Mouse (Mus musculus): Measurements from ENCODE around the gene Eml4.

Gene Eml4

DNA sequence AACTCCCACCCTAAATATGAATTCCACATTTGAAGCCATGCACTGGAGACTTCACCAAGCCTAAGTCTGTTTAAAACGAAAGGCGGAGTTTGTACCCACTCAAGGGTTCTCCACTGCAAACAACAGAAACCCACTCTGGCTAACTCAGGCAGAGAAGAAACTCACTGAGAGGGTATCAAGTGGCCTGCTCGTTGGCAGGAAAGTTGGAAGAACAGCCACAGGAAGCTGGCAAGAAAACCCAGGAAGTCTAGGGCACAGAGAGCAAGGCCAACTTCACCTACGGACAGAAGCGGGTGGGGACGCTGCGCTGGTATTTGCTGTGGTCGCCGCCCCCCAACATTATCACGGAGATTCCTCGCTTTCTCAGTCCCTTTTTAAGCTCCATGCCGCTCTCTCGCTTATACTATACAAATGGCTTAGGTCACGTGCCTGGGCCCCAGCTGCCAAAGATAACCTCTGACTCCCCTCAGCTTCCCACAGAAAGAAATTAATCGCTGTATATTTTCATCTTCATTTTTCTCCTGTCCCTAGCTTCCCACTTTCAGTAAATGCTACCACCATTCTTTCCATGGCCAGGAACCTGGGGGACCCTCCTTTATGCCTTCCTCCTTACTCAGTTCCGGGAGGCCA, 9.7 kb upstream of the Eml4 start:
- DNase-seq (ENCODE audit: low spot score in 2 of 2): no peak

DNA sequence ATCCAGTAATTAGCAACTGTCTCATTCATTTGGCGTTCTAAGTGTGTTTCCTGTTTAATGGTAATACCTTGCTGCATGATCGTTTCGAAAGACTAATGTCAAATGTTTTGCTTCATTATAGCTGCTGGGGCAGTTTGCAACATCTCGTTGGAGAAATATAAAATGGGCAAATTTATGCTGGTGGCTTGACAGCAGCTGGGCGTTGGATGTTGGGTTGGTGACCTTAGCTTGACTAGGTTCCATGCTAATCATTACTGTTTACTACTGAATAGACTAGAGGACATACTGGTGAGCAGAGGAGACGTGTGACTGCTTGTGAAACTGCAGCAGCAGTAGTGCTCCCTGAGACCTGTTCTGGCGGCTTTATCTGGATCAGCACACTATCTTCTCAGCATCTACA, 6.5 kb upstream of the Eml4 start:
- no peak for DNase-seq (ENCODE audit: low spot score in 2 of 2)

DNA sequence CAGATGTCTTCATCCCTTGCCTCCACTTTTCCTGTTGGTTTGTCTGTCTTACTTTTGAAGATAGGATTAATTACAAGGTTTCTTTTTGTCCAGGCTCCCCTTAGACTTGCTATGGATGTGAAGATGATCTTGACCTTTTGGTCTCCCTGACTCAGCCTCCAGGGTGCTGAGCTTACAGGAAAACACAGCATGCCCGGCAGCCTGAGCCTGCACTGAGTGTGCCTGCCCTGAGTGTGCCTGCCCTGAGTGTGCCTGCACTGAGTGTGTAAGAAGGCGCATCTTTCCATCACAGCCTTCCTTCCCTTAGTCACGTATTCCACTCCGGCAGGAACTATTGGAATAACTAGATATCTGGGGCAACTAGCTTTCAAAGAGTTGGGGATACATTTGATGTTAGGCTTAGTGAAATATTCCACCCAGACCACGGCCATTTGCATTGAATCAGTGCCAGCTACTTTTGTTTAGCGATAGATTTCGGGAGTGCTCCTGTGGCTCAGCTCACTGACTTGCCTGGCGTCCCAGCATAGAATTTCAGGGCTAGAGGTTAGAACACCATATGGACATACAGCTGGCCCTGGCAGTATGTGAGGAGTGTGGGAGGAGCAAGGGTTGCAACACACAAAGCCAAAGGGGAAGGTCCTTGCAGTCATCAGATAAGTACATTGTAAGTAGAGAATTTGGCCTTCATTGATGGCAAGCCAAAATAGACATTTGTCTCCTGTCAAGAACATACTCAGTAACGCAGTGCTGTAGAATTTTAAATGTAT, 2.5 kb upstream of the Eml4 start:
- no peak for DNase-seq (ENCODE audit: low spot score in 2 of 2)

DNA sequence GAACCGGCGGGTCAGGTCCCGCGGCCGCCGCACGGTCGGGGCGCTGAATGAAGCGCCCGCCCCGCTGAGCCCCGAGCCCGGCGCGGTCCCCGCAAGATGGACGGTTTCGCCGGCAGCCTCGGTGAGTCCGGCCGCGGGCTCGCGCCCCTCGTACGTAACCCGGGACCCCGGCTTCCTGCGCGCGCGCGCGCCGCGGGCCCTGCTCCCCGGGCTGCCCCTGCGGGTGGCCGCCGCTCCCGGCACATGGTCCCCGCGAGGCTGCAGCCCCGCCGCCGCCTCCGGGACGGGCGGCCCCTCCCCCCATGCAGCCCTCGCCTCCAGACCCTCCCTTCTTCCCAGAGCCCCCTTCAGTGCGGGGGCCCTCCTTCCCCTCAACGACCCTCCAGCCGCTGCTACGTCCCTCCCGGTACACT, 394 bp downstream of the Eml4 start:
- DNase-seq (ENCODE audit: low spot score in 2 of 2): no peak

DNA sequence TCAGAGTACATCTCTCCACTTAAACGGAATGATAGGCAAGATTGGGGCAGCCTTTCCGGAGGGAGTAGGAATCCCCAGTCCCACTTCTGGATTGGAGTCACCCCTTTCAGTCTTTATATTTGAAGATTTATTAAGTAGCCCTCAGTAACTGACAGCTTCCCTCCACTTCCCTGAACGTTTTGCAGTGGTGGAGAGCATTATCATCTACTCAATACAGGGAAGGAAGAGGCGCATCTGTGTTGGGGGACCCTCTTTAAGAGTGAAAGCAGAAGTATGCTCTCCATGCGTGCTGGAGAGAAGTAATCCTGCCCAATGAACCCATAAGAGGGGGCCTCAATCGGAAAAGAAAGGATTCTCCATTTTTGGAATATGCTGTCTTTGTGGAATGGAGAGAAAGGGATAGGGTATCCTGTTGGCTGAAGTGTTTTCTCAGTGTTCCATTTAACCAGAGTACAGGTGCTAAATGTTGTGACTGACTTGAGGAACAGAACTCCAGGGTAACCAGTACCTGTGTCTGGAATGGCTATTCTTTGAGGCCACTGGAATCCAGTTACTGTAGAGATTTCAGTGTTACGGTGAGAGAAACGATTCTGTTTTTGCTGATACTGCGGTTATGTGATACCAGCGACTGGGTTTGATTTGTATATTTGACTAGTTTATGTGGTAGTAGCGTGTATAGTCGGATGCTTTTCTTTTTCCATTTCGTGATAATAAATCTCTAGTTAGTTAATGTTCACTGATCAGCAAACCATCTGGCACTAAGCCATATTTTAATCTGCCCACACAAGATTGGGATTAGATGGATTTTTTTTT, 1.1 kb downstream of the Eml4 start:
- DNase-seq (ENCODE audit: low spot score in 2 of 2): no peak

DNA sequence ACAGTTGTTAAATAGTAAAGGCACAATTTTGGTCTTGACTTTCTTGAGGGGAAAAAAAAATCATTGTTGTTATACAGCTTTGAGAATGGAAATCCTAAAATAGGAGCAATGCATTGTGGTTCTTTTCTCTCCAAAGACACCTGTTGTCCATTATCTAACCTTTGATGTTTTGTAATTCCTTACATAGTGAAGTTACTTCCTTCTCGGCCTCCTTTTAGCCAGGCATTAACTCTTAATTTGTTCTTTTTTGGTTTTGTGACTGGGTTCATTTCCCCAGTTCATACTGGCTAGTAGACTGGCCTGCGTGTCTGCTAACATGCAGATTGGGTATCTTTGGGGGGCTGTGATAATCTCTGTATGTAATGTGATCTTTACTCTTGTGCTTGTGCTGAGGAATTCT, 1.7 kb downstream of the Eml4 start:
- DNase-seq (ENCODE audit: low spot score in 2 of 2): no peak

DNA sequence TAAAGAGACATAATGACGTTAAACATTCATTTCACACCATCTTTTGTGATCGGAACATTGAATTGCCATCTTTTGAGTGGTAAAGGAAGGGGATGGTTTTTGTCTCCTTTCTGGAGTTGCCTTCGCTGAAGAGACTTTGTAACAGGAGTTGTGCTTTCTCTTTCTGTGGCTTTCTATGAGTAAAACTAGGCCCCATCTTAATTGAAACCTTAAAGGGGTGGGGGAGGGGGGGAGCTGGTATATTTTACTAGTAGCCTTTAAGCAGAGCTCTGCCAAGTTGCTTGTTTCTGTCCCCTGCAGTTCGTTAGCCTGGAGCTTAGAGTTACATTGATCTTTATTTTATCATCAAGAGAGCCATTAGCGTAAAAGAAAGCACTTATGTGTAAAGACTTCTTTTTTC, 2.3 kb downstream of the Eml4 start:
- no peak for DNase-seq (ENCODE audit: low spot score in 2 of 2)

DNA sequence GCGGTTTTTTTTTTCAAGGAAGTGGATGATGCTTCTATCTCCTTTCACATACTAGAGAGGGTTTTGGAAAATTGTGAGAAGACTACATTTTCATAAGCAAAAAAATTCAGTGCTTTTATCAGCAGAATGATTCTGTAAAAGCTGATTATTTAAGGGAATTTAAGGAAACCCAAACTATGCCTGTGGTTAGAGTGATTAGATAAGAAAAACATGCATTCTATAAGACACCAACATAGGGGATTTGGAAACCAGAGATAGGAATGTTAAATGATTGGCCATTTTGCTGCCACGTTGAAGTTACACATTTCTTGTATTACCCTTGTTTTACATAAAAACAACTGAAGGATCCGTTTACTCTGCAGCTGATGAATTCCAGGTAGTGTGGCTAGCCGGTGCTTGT, 2.7 kb downstream of the Eml4 start:
- no peak for DNase-seq (ENCODE audit: low spot score in 2 of 2)

DNA sequence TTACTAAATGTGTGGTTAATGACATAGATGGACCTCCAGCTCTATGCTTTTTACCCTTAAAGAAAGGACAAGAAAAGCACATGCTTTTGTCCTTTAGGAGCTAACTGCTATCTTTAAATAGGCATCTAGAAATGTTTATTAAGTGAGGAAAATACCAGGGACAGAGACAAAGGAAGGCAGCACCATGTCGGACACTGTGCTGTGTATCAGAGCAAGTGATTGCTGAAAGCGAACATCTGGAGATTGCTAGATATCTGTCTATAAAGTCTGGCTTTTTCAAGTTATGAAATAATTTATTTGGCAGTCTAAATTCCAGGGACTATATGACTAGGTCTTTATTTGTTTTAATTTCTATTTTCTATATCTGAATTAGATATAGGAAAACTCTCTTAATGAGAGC, 4.8 kb downstream of the Eml4 start:
- DNase-seq (ENCODE audit: low spot score in 2 of 2): no peak

DNA sequence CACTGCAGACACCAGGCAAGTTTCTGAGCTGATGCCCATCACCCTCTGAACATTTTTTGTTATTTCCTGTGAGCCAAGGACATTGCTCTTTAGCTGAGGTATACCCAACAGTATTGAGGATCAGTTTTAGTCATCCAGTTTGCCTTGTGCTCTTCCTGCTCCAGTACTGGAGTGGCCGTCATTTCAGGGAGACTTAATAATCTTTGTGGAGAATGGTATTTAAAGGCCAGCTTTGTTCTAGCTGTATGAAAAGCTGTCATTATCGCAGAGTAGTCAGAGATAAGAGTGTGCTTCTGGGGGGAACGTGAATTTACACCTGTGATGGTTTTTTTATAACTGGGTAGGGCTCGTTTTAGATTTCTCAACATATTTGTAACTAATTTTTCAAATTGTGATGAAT, 9.2 kb downstream of the Eml4 start:
- no peak for DNase-seq (ENCODE audit: low spot score in 2 of 2)

DNA sequence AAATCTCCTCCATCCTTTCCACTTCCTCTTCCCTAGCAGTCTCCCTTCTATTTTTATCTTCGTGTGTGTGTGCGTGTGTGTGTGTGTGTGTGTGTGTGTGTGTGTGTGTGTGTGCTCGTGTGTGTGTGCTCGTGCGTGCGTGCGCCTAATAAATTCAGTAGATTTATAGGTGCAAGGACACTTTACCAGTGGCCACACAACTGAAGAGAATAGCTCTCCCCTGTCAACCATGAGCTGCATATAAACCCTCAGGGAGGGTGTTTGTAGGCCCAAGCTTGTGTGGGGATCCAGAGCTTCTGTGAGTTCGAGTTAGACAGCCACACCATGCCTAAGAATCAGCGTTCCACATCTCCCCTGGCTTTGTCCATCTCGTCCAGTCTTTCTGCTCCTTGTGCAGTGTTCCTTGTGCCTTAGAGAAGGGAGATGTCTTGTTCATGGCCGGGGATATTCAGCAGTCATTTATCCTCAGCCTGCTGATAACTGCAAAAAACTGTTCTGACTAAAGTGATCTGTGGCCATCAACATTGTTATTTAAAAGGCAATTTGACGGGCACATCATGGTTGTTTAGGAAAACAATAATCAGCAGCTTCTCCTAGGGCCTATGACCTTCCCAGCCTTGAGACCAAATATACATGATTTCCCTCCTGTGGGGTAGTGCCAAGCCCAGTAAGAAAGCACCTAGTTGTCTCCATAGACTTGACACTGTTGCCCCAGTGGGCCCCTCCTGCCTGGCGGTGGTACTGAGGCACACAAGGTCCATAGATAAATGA, 10.2 kb downstream of the Eml4 start:
- DNase-seq (ENCODE audit: low spot score in 2 of 2): no peak

DNA sequence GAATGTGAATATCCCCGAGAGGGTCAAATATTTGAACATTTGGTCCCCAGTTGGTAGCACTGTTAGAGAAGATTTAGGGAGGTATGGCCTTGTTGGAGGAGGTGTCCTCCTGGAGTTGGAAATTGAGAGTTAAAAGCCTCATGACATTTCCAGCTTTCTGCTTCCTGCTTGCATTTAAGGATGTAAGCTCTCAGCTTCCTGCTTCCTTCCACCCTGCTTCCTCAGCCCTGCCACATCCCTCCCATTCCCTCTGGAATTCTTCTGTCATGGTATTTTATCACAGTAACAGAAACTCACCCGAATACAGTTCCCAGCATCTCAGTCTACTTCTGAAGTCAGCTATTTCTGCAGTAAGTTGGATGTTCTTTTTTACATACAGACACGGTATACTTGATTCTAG, 12.3 kb downstream of the Eml4 start:
- no peak for DNase-seq (ENCODE audit: low spot score in 2 of 2)

DNA sequence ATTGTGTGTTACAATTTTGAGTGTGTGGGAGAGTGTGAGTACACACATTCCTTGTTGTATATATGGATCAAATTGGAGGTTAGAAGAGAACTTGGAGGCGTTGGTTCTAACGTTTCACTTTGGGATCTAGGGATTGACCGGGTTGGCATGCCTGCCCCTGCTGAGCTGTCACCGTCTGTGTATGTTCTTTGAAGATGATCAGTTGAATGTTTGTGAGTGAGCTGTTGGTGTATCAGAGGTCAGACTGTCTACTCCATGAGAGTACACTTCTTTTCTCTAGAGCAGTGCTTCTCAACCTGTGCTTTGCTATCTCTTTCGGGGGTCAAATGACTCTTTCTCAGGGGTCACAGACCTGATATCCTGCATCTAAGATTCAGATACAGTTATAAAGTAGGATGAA, 13.6 kb downstream of the Eml4 start:
- DNase-seq (ENCODE audit: low spot score in 2 of 2): no peak

DNA sequence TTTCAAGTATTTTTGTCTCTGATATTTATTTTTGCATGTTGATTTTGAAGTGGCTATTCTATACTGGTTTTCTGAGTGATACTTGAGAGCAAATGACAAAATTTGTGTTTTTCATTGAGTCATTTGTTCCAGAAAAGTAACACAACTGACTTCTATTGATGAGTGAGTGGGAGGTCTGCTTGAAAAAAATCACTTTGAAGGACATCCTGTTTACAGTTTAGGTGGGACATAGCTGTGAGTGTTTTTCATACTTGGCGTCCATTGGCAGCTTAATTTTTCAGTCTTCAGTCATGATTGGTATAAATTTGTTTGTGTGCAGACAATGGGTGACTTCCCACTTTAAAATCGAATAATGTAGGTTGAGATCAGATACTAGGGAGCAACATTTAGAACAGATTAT, 14.4 kb downstream of the Eml4 start:
- no peak for DNase-seq (ENCODE audit: low spot score in 2 of 2)

DNA sequence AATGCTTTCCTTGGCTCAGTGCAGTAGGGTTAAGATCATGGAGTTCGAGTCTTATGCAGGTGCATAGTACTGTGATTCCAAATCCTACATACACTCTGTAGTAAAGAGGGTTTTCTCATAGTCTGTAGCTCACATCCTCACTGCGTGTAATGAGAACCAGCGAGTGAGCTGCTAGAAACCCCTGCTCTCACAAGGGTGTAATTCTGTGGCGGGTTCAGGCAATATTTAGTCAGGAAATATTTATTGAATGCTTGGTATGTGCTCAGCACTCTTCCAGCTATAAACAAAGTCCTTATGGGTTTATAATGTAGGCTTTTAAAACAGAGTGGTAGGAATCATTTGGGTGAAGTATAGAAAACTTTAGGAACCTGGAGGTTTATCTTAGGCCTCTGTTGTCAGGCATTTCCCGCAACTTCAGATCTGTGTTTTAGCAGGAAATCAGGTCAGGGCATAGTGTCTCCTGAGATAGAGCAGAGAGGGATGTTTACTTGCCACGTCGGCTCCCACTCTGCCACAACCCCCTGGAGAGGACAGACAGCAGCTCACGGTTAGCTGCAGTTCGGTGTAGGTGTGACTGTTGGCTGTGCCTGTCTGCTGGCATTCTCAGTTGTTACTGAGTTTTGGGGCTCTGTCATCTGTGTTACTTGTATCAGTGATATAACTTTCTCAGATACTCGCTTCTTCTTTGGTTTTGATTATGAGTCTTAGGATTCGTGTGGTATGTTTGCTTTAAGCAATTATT, 15.1 kb downstream of the Eml4 start:
- no peak for DNase-seq (ENCODE audit: low spot score in 2 of 2)

DNA sequence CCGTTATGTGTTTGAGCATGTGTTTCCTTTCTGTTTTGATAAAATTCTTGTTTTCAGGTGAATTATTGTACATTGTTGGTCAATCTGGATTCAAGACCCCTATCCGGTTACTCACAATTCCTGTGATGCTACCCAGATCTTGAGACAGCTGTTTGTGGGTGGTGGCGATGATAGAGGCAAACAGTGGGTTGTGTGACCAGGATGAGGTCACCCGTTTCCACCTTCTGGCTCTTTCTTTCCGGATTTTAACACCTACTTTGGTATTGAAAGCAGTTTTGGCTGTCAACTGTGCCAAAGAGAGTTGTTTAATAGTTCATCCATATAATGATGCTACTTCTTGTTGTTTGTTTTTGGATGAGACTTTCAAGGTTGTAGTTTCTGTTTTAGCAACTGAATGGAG, 16.7 kb downstream of the Eml4 start:
- no peak for DNase-seq (ENCODE audit: low spot score in 2 of 2)

DNA sequence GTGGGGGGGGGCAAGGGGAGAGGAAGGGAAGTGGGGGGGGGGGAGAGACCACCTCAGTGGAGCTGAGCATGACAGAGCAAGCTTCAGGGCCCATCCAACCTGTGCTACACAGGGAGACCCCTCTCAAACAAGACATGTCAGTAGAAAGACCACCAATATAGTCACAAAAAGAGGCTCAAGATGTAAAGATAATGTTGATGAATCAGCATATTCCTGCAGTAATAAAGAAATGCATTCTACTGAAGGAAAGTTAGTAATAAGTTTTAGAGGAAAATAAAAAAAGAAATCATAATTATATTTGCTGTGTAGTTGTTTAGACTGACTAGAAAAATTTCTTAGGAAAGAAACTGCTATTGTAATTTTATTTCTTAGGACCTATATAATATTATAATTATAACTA, 23.4 kb downstream of the Eml4 start:
- DNase-seq (ENCODE audit: low spot score in 2 of 2): no peak

DNA sequence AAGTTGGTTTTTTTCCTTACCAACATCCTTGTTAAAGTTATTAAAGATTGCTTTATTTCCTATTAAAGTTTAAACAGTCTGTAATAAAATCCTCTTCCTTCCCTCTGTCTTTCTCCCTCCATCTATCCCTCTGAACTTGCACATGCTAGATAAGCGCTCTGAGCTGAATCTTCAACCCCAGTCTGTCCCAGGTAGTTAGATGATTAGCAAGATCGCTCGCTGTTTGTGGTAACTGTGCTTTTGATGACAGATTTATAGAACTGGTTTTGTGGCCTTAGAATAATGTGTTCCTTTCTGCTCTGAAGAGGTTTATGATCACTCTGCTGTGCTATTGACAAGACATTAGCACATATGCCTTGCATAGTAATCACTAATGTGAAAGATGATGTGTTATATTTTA, 25.1 kb downstream of the Eml4 start:
- DNase-seq (ENCODE audit: low spot score in 2 of 2): no peak

DNA sequence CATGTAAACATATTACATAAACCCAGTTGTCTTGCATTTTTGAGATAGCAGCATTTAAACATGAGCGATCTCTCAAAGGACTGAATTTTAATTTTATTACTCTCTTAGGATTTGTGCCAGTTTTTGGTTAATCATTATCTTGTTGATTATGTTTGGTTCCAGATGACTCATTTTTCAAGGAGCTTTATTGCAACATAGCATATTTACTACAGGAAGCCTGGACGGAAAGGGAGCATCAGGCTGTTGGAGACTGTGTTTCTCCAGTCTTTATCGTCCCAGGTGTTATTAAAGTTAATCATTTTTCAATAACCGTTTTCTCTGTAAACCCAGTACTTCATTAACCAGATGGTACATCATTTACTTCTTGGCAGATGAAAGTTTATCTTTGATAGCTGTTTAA, 26.1 kb downstream of the Eml4 start:
- no peak for DNase-seq (ENCODE audit: low spot score in 2 of 2)

DNA sequence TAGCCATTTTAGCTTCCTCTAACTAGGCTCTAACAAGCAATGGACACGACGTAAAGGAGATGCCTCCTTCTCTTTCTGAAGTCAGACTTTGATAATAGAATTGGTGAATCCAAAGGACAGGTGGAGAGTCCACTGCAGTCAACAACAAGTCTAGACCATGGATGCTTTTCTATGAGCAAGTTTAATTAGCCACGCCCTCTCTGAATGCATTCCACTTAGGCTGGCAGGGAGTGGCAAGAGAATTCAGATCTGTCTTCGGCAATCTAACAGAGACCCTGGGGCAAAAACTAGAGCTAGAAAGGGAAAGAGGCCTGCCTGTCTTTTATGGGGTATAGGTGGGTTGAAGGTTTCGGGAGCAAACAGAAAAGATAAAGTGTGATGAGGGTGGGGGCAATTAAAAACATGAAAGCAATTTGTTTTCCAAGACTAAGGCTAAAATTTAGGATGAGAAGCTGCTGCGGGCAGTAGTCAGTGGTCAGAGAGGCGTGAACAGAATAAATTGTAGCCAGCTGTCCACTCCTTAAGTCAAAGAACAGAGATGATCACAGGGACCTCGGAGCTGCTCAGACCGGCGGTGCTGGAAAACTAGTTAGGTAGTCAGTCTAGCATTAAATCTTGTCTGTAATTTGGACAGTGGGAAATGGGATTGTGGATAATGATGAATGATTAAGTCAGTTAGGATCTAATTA, 27.2 kb downstream of the Eml4 start:
- no peak for DNase-seq (ENCODE audit: low spot score in 2 of 2)

DNA sequence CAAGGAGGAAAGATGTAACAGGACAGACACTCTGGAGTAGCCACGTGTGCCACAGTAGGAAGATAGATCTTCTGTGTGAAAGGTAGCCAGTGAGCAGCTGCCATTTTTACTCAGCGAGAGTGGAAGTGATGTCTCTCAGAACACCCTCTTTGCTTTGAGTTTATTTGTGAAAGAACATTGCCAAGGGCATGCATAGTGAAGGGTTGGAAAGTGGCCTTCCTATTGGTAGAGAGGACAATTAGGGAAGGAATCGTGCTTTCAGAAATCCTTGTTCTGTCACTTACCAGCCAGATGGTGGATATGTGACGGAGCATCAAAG, 27.7 kb downstream of the Eml4 start:
- DNase-seq (ENCODE audit: low spot score in 2 of 2): no peak

Data from cerebellum, postnatal 4 days (tissue).